Mouse (Mus musculus) heart, embryonic 13.5 days (tissue): Measurements from ENCODE around the gene Atg4b. TPM values are rescaled to one million over a fixed set of nuclear protein-coding genes. Genes with fewer than 3 reads are reported as not detected.

Source experiments
- ATAC-seq: fragments of 200-750 bp; cut with Nextera tagmentation; 2 replicates; pipeline ENCODE4 v1.8.0; 2017; ENCODE audit warnings: moderate TSS enrichment; ENCODE audit not compliant: insufficient number of reproducible peaks, low FRiP score, low TSS enrichment; ENCODE audit errors: extremely low read depth
- H3K27ac ChIP-seq: fragments of 300-500 bp; sonication (generic); replicated peaks from 2 replicates; pipeline ENCODE4 v1.5.1; 2015; ENCODE audit warnings: moderate library complexity, mild to moderate bottlenecking, inconsistent platforms
- H3K27me3 ChIP-seq: fragments of 300-500 bp; sonication (generic); replicated peaks from 2 replicates; pipeline ENCODE4 v1.6.1; 2015; ENCODE audit warnings: mild to moderate bottlenecking, inconsistent platforms
- H3K36me3 ChIP-seq: fragments of 300-500 bp; sonication (generic); 2 replicates; pipeline ENCODE4 v1.6.1; 2015; ENCODE audit warnings: mild to moderate bottlenecking, inconsistent platforms
- H3K4me1 ChIP-seq: fragments of 300-500 bp; sonication (generic); 2 replicates; pipeline ENCODE4 v1.6.1; 2015; ENCODE audit warnings: inconsistent platforms
- H3K4me2 ChIP-seq: fragments of 300-500 bp; sonication (generic); 2 replicates; pipeline ENCODE4 v1.6.1; 2015; ENCODE audit warnings: inconsistent platforms, mild to moderate bottlenecking, moderate library complexity
- H3K4me3 ChIP-seq: fragments of 300-500 bp; sonication (generic); 2 replicates; pipeline ENCODE4 v1.5.1; 2015; ENCODE audit warnings: moderate library complexity, mild to moderate bottlenecking, inconsistent platforms
- H3K9ac ChIP-seq: fragments of 300-500 bp; sonication (generic); 2 replicates; pipeline ENCODE4 v1.6.1; 2015; ENCODE audit warnings: inconsistent platforms, mild to moderate bottlenecking, moderate library complexity
- H3K9me3 ChIP-seq: fragments of 300-500 bp; sonication (generic); 2 replicates; pipeline ENCODE4 v1.6.1; 2016; ENCODE audit warnings: inconsistent platforms
- WGBS: fragments of 180-500 bp; shearing (Covaris S2); methylation state at CpG from one replicate; pipeline ENCODE4 v1.1.7; 2015; ENCODE audit warnings: mixed read lengths; 5-methylcytosine and 5-hydroxymethylcytosine counted together
- polyA plus RNA-seq: library from polyadenylated mRNA; unstranded; fragments of >200 nt; fragmentation: Nextera tagmentation; extraction: Ambion mirVana; gene quantifications from 2 replicates; pipeline ENCODE4 v1.2.1, GENCODE M21; 2015

Atg4b gene
- polyA plus RNA-seq, 1 experiment from 2014 or later = 51.0 TPM

- Histone ChIP-seq H3K27me3 (no peaks in the 10 kb centered on the region), H3K4me2 (peak overlapping the region; percentile 92), H3K4me3 (peak overlapping the region; percentile 73), H3K36me3 (peaks cover 47% of the 10 kb centered on the region), H3K4me1 (peaks cover 40% of the 10 kb centered on the region), H3K27ac (peak overlapping the region; percentile 90), H3K9ac (peak overlapping the region; percentile 86), H3K9me3 (no peaks in the 10 kb centered on the region)
- ATAC-seq = no peak
- WGBS = 70% methylated on average over 21 of the region's 21 CpGs
Measured at GRCm38 (mm10) chr1:93800670-93801503, 49.6 kb downstream of the Atg4b start.

GRCm38 (mm10) chr1:93801741-93802238, 50.5 kb downstream of the Atg4b start, which contains the start of gene Dtymk:
Dtymk (minus strand) TSS chr1:93801934.
- peak within 1 kb of the TSS; percentile 92 for H3K4me2 ChIP-seq
- H3K27me3 ChIP-seq = no peaks in the 10 kb centered on the region
- WGBS = under 1% methylated on average over 42 of the region's 42 CpGs
- peak within 1 kb of the TSS; percentile 73 for H3K4me3 ChIP-seq
- peak within 1 kb of the TSS; percentile 98 for H3K27ac ChIP-seq
- no peaks in the 10 kb centered on the region for H3K9me3 ChIP-seq
- H3K36me3 ChIP-seq = peaks cover 49% of the 10 kb centered on the region
- peak within 1 kb of the TSS; percentile 86 for H3K9ac ChIP-seq
- H3K4me1 ChIP-seq = peaks cover 37% of the 10 kb centered on the region
- peak; percentile 48 for ATAC-seq

GRCm38 (mm10) chr1:93802771-93803170, 51.5 kb downstream of the Atg4b start:
- H3K4me3 ChIP-seq = peak overlapping the region; percentile 73
- no peaks in the 10 kb centered on the region for H3K9me3 ChIP-seq
- H3K4me2 ChIP-seq = peak overlapping the region; percentile 92
- H3K4me1 ChIP-seq = peaks cover 37% of the 10 kb centered on the region
- peak overlapping the region; percentile 85 for H3K9ac ChIP-seq
- H3K27ac ChIP-seq = peak overlapping the region; percentile 98
- WGBS = 78% methylated on average over 5 of the region's 5 CpGs
- no peak for ATAC-seq
- no peaks in the 10 kb centered on the region for H3K27me3 ChIP-seq
- peaks cover 47% of the 10 kb centered on the region for H3K36me3 ChIP-seq

- Histone ChIP-seq H3K36me3 (peaks cover 47% of the 10 kb centered on the region), H3K9ac (peak within 1 kb of the TSS; percentile 94), H3K4me3 (peak within 1 kb of the TSS; percentile 73), H3K4me2 (peak within 1 kb of the TSS; percentile 92), H3K4me1 (peaks cover 37% of the 10 kb centered on the region), H3K9me3 (no peaks in the 10 kb centered on the region), H3K27me3 (no peaks in the 10 kb centered on the region), H3K27ac (peak within 1 kb of the TSS; percentile 98)
- ATAC-seq = peak; percentile 91
- WGBS = under 1% methylated on average over 93 of the region's 94 CpGs
Measured at GRCm38 (mm10) chr1:93803556-93804507, 52.5 kb downstream of the Atg4b start, which contains the start of gene Ing5. Ing5 (plus strand) TSS chr1:93803965.

- Histone ChIP-seq H3K9me3 (no peaks in the 10 kb centered on the region), H3K4me3 (peak overlapping the region; percentile 73), H3K27me3 (no peaks in the 10 kb centered on the region), H3K4me2 (peak overlapping the region; percentile 92), H3K9ac (peak overlapping the region; percentile 94), H3K4me1 (peaks cover 37% of the 10 kb centered on the region), H3K36me3 (peaks cover 46% of the 10 kb centered on the region), H3K27ac (peak overlapping the region; percentile 98)
- ATAC-seq = no peak
- WGBS = 41% methylated on average over 4 of the region's 4 CpGs
Measured at GRCm38 (mm10) chr1:93804818-93805217, 53.5 kb downstream of the Atg4b start.

- Histone ChIP-seq H3K4me2 (peak overlapping the region; percentile 92), H3K9ac (peak overlapping the region; percentile 94), H3K4me3 (peak overlapping the region; percentile 73; the same call in 1 of the 2 replicates), H3K4me1 (peaks cover 37% of the 10 kb centered on the region), H3K9me3 (no peaks in the 10 kb centered on the region), H3K36me3 (peaks cover 45% of the 10 kb centered on the region), H3K27ac (peak overlapping the region; percentile 98), H3K27me3 (no peaks in the 10 kb centered on the region)
- ATAC-seq = no peak
- WGBS = 44% methylated on average over 5 of the region's 5 CpGs
Measured at GRCm38 (mm10) chr1:93805221-93805951, 54.1 kb downstream of the Atg4b start.

GRCm38 (mm10) chr1:93808871-93809270, 57.6 kb downstream of the Atg4b start:
- Histone ChIP-seq H3K27ac (no peak overlapping the region), H3K4me3 (no peak overlapping the region), H3K4me2 (no peak overlapping the region), H3K36me3 (peaks cover 76% of the 10 kb centered on the region), H3K4me1 (peaks cover 16% of the 10 kb centered on the region), H3K9ac (no peak overlapping the region), H3K27me3 (no peaks in the 10 kb centered on the region), H3K9me3 (no peaks in the 10 kb centered on the region)
- no peak for ATAC-seq
- WGBS = 88% methylated on average over 4 of the region's 4 CpGs

GRCm38 (mm10) chr1:93810011-93810410, 58.7 kb downstream of the Atg4b start:
- no peak overlapping the region for H3K4me3 ChIP-seq
- no peaks in the 10 kb centered on the region for H3K9me3 ChIP-seq
- no peaks in the 10 kb centered on the region for H3K27me3 ChIP-seq
- H3K27ac ChIP-seq = no peak overlapping the region
- H3K4me2 ChIP-seq = no peak overlapping the region
- H3K4me1 ChIP-seq = peaks cover 9% of the 10 kb centered on the region
- ATAC-seq = no peak
- 94% methylated on average over 3 of the region's 3 CpGs for WGBS
- H3K9ac ChIP-seq = no peak overlapping the region
- peaks cover 88% of the 10 kb centered on the region for H3K36me3 ChIP-seq

GRCm38 (mm10) chr1:93811495-93812039, 60.3 kb downstream of the Atg4b start:
- H3K27ac ChIP-seq = no peak overlapping the region

GRCm38 (mm10) chr1:93817823-93818532, 66.7 kb downstream of the Atg4b start:
- ATAC-seq = no peak
- no peaks in the 10 kb centered on the region for H3K4me1 ChIP-seq
- H3K27ac ChIP-seq = no peak overlapping the region
- H3K27me3 ChIP-seq = no peaks in the 10 kb centered on the region
- H3K36me3 ChIP-seq = peaks cover 91% of the 10 kb centered on the region
- no peak overlapping the region for H3K4me3 ChIP-seq
- no peaks in the 10 kb centered on the region for H3K9me3 ChIP-seq
- WGBS = 88% methylated on average over 8 of the region's 8 CpGs
- no peak overlapping the region for H3K4me2 ChIP-seq
- H3K9ac ChIP-seq = no peak overlapping the region

More at GRCm38 (mm10) chr1:93811495-93812039, 60.3 kb downstream of the Atg4b start:
- Histone ChIP-seq H3K4me1 (no peaks in the 10 kb centered on the region), H3K9me3 (no peaks in the 10 kb centered on the region), H3K36me3 (peaks cover 95% of the 10 kb centered on the region), H3K27me3 (no peaks in the 10 kb centered on the region), H3K4me3 (no peak overlapping the region), H3K4me2 (no peak overlapping the region), H3K9ac (no peak overlapping the region)
- WGBS = 75% methylated on average over 8 of the region's 8 CpGs
- ATAC-seq = no peak
